Mouse (Mus musculus) kidney, adult 2 months (tissue): Measurements from ENCODE around the gene Cdk6. TPM values are rescaled to one million over a fixed set of nuclear protein-coding genes. Genes with fewer than 3 reads are reported as not detected.

Experiments used
- DNase-seq: peaks from one replicate; pipeline ENCODE4 v3.0.0; 2021
- H3K27ac ChIP-seq: fragments of 200-500 bp; 2 replicates; pipeline ENCODE4 v1.5.1; 2012; ENCODE audit warnings: low read depth, low read length, control low read depth, inconsistent platforms; ENCODE audit not compliant: insufficient read depth
- H3K27me3 ChIP-seq: fragments of 200-500 bp; replicated peaks from 2 replicates; pipeline ENCODE4 v1.6.1; 2012; ENCODE audit warnings: mild to moderate bottlenecking, moderate library complexity, low read length, inconsistent platforms; ENCODE audit not compliant: control insufficient read depth, insufficient read depth
- H3K36me3 ChIP-seq: fragments of 200-500 bp; 2 replicates; pipeline ENCODE4 v1.6.1; 2012; ENCODE audit warnings: mild to moderate bottlenecking, moderate library complexity, low read length, inconsistent platforms; ENCODE audit not compliant: control insufficient read depth, insufficient read depth
- H3K4me1 ChIP-seq: fragments of 200-500 bp; 2 replicates; pipeline ENCODE4 v1.6.1; 2011; ENCODE audit warnings: low read length; ENCODE audit not compliant: control insufficient read depth, insufficient read depth
- H3K4me3 ChIP-seq: fragments of 200-500 bp; 2 replicates; pipeline ENCODE4 v1.5.1; 2011; ENCODE audit warnings: mild to moderate bottlenecking, low read depth, low read length, control low read depth; ENCODE audit not compliant: insufficient read depth
- CTCF ChIP-seq: fragments of 200-500 bp; conservative IDR thresholded peaks from 2 replicates; pipeline ENCODE4 v1.5.1; 2011; ENCODE audit warnings: low read depth, mild to moderate bottlenecking, control low read depth, low read length, moderate library complexity, mixed read lengths; ENCODE audit not compliant: insufficient read depth, insufficient read length
- POLR2A ChIP-seq: fragments of 200-500 bp; IDR thresholded peaks from one replicate; pipeline ENCODE4 v1.6.1; 2011; ENCODE audit warnings: low read depth, low read length, control low read depth
- WGBS: fragments of 180-500 bp; shearing (Covaris S2); methylation state at CpG from one replicate; pipeline ENCODE4 v1.1.7; 2018; 5-methylcytosine and 5-hydroxymethylcytosine counted together
- polyA plus RNA-seq: library from polyadenylated mRNA; depleted of rRNA; stranded (reverse); fragments of >200 nt; gene quantifications from 2 replicates; pipeline ENCODE4 v1.2.3, GENCODE M21; 2012

Gene Cdk6
- polyA plus RNA-seq, 1 experiment: 6.0 TPM

GRCm38 (mm10) chr5:3493968-3494367 lies 152.7 kb downstream of the Cdk6 start:
- WGBS: 76% methylated on average over 9 of the region's 9 CpGs
- Histone ChIP-seq H3K4me1 (peaks cover 4% of the 10 kb centered on the region; the same call in 1 of the 2 replicates), H3K36me3 (no peaks in the 10 kb centered on the region), H3K4me3 (no peak overlapping the region), H3K27me3 (no peaks in the 10 kb centered on the region), H3K27ac (no peak overlapping the region)
- DNase-seq: no peak
- TF ChIP-seq CTCF (no peak), POLR2A (no peak)

GRCm38 (mm10) chr5:3494452-3495187 lies 153.3 kb downstream of the Cdk6 start:
- Histone ChIP-seq H3K4me1 (peaks cover 4% of the 10 kb centered on the region; the same call in 1 of the 2 replicates), H3K4me3 (no peak overlapping the region), H3K27ac (no peak overlapping the region), H3K36me3 (no peaks in the 10 kb centered on the region), H3K27me3 (no peaks in the 10 kb centered on the region)
- 75% methylated on average over 8 of the region's 8 CpGs for WGBS
- TF ChIP-seq CTCF (no peak), POLR2A (no peak)
- DNase-seq: peak; percentile 20

GRCm38 (mm10) chr5:3497505-3497925 lies 156.2 kb downstream of the Cdk6 start:
- DNase-seq: no peak
- TF ChIP-seq POLR2A (no peak), CTCF (no peak)
- Histone ChIP-seq H3K27ac (no peak overlapping the region), H3K4me3 (no peak overlapping the region), H3K36me3 (no peaks in the 10 kb centered on the region), H3K4me1 (peaks cover 8% of the 10 kb centered on the region; the same call in 1 of the 2 replicates), H3K27me3 (no peaks in the 10 kb centered on the region)
- WGBS: 80% methylated on average over 5 of the region's 5 CpGs

- WGBS: 91% methylated on average over 5 of the region's 5 CpGs
- TF ChIP-seq CTCF: no peak
- TF ChIP-seq POLR2A: no peak
- peaks cover 12% of the 10 kb centered on the region; the same call in 1 of the 2 replicates for H3K4me1 ChIP-seq
Observed at GRCm38 (mm10) chr5:3500298-3500697, 159.0 kb downstream of the Cdk6 start.

GRCm38 (mm10) chr5:3500957-3501563 lies 159.8 kb downstream of the Cdk6 start:
- DNase-seq: no peak
- Histone ChIP-seq H3K4me1 (peaks cover 12% of the 10 kb centered on the region; the same call in 1 of the 2 replicates), H3K4me3 (no peak overlapping the region), H3K36me3 (no peaks in the 10 kb centered on the region), H3K27me3 (no peaks in the 10 kb centered on the region), H3K27ac (peak overlapping the region; percentile 66)
- 34% methylated on average over 8 of the region's 8 CpGs for WGBS
- TF ChIP-seq POLR2A (no peak), CTCF (no peak)

More at GRCm38 (mm10) chr5:3500298-3500697, 159.0 kb downstream of the Cdk6 start:
- H3K4me3 ChIP-seq: no peak overlapping the region
- no peaks in the 10 kb centered on the region for H3K36me3 ChIP-seq
- DNase-seq: no peak
- no peaks in the 10 kb centered on the region for H3K27me3 ChIP-seq
- H3K27ac ChIP-seq: no peak overlapping the region

GRCm38 (mm10) chr5:3501564-3502001 lies 160.3 kb downstream of the Cdk6 start:
- WGBS: 13% methylated on average over 8 of the region's 8 CpGs
- Histone ChIP-seq H3K27me3 (no peaks in the 10 kb centered on the region), H3K36me3 (no peaks in the 10 kb centered on the region), H3K4me1 (peaks cover 12% of the 10 kb centered on the region; the same call in 1 of the 2 replicates), H3K27ac (peak overlapping the region; percentile 81), H3K4me3 (no peak overlapping the region)
- DNase-seq: peak; percentile 89
- TF ChIP-seq CTCF: no peak
- no peak for TF ChIP-seq POLR2A
